Mouse (Mus musculus): ENCODE measurements at regions not wholly inside any gene's neighbourhood (a gene's known extent, or its start where the extent isn't known, plus 50 kb on each side); places are given as distances from the start of the nearest gene placed in this dataset.

DNA sequence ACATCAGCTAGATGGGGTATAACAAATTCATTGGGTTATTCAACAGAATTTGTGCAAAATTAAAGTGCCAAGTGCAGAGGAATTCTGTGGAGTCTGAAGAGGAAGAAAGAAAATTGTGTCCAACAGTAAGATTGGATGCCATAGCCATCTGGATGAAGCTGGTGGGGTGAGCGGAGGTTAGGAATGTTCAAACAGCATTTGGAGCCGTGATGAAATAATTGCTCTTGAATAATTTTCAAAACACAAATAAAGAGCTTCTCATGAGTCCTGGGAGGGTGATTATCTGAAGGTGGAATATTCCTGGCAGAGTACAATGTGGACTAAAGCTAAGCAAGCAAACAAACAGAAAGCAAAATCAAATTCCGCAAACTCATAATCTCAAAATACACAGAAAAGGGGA, 260.8 kb downstream of the 1190002N15Rik start:
- TF ChIP-seq CTCF (IDR thresholded peaks at IDR 0.05; ENCODE audit: borderline replicate concordance, insufficient read depth, low read depth, low read length) (no peak), POLR2A (IDR thresholded peaks at IDR 0.05; ENCODE audit: borderline replicate concordance, insufficient read depth, low read length) (no peak)

Measured in cerebellum, adult 2 months (tissue).